Mouse (Mus musculus) liver, embryonic 14.5 days (tissue): ENCODE results near the gene Ptprn.

ENCODE experiments used
- CTCF ChIP-seq: IDR thresholded peaks from 2 replicates; pipeline ENCODE4 v1.5.1; 2016; ENCODE audit warnings: antibody characterized with exemption, low read depth, control low read depth
- EP300 ChIP-seq: IDR thresholded peaks from 2 replicates; pipeline ENCODE4 v1.6.1; 2016; ENCODE audit warnings: antibody characterized with exemption, low read depth

DNA sequence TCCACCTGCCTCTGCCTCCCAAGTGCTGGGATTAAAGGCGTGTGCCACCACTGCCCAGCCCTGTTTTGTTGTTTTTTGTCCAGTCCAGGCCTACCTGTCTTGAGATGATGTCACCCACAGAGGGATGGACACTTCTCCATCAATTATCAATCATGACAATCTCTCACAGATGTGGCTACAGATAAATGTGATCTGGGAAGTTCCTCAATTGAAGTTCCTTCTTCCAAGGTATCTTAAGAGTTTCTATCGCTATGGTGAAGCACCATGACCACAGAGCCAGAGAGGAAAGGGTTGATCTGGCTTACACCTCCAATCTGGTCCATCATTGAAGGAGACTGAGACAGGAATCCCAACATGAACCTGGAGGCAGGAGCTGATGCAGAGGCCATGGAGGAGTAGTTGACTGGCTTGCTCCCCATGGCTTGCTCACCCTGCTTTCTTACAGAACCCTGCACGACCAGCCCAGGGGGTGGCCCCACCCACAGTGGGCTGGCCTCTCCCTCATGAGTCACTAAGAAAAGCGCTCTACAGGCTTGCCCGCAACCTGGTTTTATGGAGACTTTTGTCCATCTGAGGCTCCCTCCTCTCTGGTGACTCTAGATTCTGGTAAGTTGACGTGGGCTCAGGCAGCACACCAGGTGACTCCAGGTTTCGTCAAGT is 33.8 kb downstream of the Ptprn start:
- TF ChIP-seq CTCF (no peak), EP300 (no peak)
